Mouse (Mus musculus): Measurements from ENCODE around the gene Mrpl39. TPM values are rescaled to one million over a fixed set of nuclear protein-coding genes. Genes with fewer than 3 reads are reported as not detected.

Gene Mrpl39
- polyA plus RNA-seq, 1 experiment = 53.2 TPM

DNA sequence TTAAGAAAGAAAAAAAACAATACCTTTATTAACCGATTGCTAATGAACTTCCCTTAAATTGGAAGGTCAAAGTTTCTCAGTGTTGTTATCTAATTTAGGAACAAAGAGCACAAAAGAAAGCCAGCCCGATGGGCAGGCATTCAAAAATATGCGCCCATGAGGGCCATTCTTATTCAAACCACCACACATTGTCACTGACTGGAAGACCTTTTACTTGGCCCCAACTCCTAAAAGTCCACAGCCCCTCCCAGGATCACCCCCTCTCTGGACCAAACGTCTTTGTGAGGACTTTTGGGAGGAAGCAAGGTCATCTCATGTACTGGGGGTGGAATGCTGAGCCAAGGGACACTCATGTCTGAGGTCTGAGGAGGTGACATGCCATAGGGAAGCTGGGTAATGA is 33.6 kb upstream of the Mrpl39 start:
- H3K36me3 ChIP-seq (ENCODE audit: control insufficient read depth, insufficient read depth, low read length, poor library complexity, severe bottlenecking) = no peaks in the 10 kb centered on the region
- H3K27ac ChIP-seq (ENCODE audit: insufficient read depth, low read length) = peak overlapping the region; percentile 99
- no peaks in the 10 kb centered on the region for H3K27me3 ChIP-seq (ENCODE audit: control insufficient read depth, insufficient read depth, low read length, poor library complexity, severe bottlenecking)
- peak; percentile 99 for TF ChIP-seq EP300 (IDR thresholded peaks at IDR 0.05; ENCODE audit: insufficient read depth, low read depth, low read length)
- no peak for TF ChIP-seq POLR2A (IDR thresholded peaks at IDR 0.05; ENCODE audit: insufficient read depth, low read length)
- H3K4me3 ChIP-seq (ENCODE audit: low read depth, low read length) = no peak overlapping the region
- H3K9ac ChIP-seq (ENCODE audit: low read depth, poor library complexity, severe bottlenecking) = 0 out of 2 replicates have a peak overlapping the region, but pooled peaks have one; percentile 53
- H3K9me3 ChIP-seq (replicated peaks; ENCODE audit: control insufficient read depth, insufficient read depth, low read length, poor library complexity, severe bottlenecking) = no peaks in the 10 kb centered on the region
- peaks cover 3% of the 10 kb centered on the region for H3K4me1 ChIP-seq (ENCODE audit: control insufficient read depth, insufficient read depth, low read length)

DNA sequence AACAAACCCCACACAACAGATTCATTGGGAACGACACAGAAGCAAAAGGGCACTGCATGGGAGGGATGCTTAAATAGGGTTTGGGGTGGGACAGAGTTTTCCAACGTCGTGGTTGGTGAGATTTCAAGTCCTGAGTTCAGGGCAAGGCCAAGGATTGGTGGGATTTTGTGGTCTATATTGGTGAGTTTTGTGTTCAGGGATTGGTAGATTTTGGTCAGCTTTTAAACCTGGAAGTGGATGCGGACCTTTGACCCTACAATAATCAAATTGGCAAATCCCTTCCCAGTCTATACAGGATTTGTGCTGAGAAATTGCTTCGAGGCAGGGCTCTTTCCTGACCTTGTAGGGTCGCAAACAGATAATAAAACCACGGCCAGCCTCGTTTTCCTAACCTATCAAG is 32.4 kb upstream of the Mrpl39 start:
- no peaks in the 10 kb centered on the region for H3K36me3 ChIP-seq (ENCODE audit: control insufficient read depth, insufficient read depth, low read length, poor library complexity, severe bottlenecking)
- H3K4me1 ChIP-seq (ENCODE audit: control insufficient read depth, insufficient read depth, low read length) = peaks cover 3% of the 10 kb centered on the region
- no peak overlapping the region for H3K4me3 ChIP-seq (ENCODE audit: low read depth, low read length)
- peak overlapping the region; percentile 89 for H3K27ac ChIP-seq (ENCODE audit: insufficient read depth, low read length)
- H3K27me3 ChIP-seq (ENCODE audit: control insufficient read depth, insufficient read depth, low read length, poor library complexity, severe bottlenecking) = no peaks in the 10 kb centered on the region
- no peak overlapping the region for H3K9ac ChIP-seq (ENCODE audit: low read depth, poor library complexity, severe bottlenecking)
- TF ChIP-seq EP300 (IDR thresholded peaks at IDR 0.05; ENCODE audit: insufficient read depth, low read depth, low read length) = no peak
- no peak for TF ChIP-seq POLR2A (IDR thresholded peaks at IDR 0.05; ENCODE audit: insufficient read depth, low read length)
- TF ChIP-seq CTCF (IDR thresholded peaks at IDR 0.05; ENCODE audit: low read depth, low read length) = no peak
- H3K9me3 ChIP-seq (replicated peaks; ENCODE audit: control insufficient read depth, insufficient read depth, low read length, poor library complexity, severe bottlenecking) = no peaks in the 10 kb centered on the region

DNA sequence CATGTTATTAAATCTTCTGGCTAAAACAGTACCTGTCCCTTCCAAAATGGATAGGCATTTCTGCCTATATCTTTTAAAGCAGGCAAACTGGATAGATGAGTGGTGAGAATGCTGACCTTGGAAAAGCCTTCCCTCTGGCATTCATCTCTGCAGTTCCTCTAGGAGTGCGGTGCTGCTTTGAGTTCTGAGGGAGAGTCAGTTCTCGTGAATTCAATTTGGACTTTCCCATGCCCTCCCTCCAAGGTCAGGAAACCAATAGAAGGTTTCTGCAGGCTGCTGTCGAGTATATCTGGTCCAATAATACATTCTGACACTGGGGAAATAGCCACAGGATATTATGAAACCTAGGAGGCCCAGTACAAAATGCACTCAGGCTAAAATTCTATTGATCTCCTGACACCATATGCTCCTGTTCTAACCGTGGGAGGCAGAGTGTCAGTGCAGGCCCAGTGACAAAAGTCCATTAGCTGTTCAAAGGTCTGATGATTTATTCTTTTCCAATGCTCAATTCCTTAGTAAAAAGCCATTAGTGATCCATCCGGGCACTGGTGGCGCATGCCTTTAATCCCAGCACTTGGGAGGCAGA is 10.3 kb upstream of the Mrpl39 start:
- Histone ChIP-seq H3K9ac (ENCODE audit: low read depth, poor library complexity, severe bottlenecking) (no peak overlapping the region), H3K9me3 (replicated peaks; ENCODE audit: control insufficient read depth, insufficient read depth, low read length, poor library complexity, severe bottlenecking) (no peaks in the 10 kb centered on the region), H3K36me3 (ENCODE audit: control insufficient read depth, insufficient read depth, low read length, poor library complexity, severe bottlenecking) (no peaks in the 10 kb centered on the region), H3K27ac (ENCODE audit: insufficient read depth, low read length) (no peak overlapping the region), H3K27me3 (ENCODE audit: control insufficient read depth, insufficient read depth, low read length, poor library complexity, severe bottlenecking) (no peaks in the 10 kb centered on the region), H3K4me3 (ENCODE audit: low read depth, low read length) (no peak overlapping the region), H3K4me1 (ENCODE audit: control insufficient read depth, insufficient read depth, low read length) (no peaks in the 10 kb centered on the region)
- TF ChIP-seq EP300 (IDR thresholded peaks at IDR 0.05; ENCODE audit: insufficient read depth, low read depth, low read length) (no peak), POLR2A (IDR thresholded peaks at IDR 0.05; ENCODE audit: insufficient read depth, low read length) (no peak), CTCF (IDR thresholded peaks at IDR 0.05; ENCODE audit: low read depth, low read length) (no peak)

DNA sequence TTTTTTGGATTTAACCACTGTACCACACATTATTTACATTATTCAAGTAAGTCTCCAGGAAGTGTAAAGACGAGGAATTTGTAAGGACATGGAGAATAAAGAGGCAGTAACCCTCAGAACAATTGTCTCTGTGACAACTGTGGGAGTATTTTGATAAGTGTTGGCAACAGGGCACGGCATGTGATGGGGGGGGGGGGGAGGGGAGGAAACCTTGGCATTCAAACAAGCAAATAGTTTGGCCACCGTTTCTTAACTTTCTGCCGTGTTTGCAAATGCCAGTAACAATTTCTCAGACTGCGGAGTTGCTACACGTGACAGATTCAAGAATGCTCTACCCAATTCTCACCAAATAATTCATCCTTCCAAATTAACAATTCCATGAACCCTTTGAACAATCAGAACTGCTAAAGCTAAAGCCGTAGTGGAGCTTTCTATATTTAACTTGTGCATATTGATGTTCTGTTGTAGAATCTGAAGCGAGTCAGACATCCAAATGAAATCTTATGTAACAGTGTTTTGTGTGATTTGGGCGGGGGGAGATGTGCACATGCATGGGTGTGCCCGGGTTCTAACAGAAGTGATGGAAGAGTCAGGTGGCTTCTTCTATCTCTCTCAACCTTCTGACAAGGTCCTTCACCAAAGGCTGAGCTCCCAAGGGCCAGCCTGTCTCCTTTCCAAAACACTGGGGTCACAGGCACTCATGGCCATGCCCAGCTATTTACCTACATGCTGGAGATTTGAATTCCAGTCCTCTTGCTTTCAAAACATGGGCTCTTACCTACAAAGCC is 9.4 kb upstream of the Mrpl39 start:
- no peaks in the 10 kb centered on the region for H3K36me3 ChIP-seq (ENCODE audit: control insufficient read depth, insufficient read depth, low read length, poor library complexity, severe bottlenecking)
- no peak for TF ChIP-seq EP300 (IDR thresholded peaks at IDR 0.05; ENCODE audit: insufficient read depth, low read depth, low read length)
- no peak for TF ChIP-seq POLR2A (IDR thresholded peaks at IDR 0.05; ENCODE audit: insufficient read depth, low read length)
- no peak for TF ChIP-seq CTCF (IDR thresholded peaks at IDR 0.05; ENCODE audit: low read depth, low read length)
- no peaks in the 10 kb centered on the region for H3K9me3 ChIP-seq (replicated peaks; ENCODE audit: control insufficient read depth, insufficient read depth, low read length, poor library complexity, severe bottlenecking)
- H3K4me1 ChIP-seq (ENCODE audit: control insufficient read depth, insufficient read depth, low read length) = no peaks in the 10 kb centered on the region
- no peak overlapping the region for H3K9ac ChIP-seq (ENCODE audit: low read depth, poor library complexity, severe bottlenecking)
- no peaks in the 10 kb centered on the region for H3K27me3 ChIP-seq (ENCODE audit: control insufficient read depth, insufficient read depth, low read length, poor library complexity, severe bottlenecking)
- no peak overlapping the region for H3K27ac ChIP-seq (ENCODE audit: insufficient read depth, low read length)
- no peak overlapping the region for H3K4me3 ChIP-seq (ENCODE audit: low read depth, low read length)

DNA sequence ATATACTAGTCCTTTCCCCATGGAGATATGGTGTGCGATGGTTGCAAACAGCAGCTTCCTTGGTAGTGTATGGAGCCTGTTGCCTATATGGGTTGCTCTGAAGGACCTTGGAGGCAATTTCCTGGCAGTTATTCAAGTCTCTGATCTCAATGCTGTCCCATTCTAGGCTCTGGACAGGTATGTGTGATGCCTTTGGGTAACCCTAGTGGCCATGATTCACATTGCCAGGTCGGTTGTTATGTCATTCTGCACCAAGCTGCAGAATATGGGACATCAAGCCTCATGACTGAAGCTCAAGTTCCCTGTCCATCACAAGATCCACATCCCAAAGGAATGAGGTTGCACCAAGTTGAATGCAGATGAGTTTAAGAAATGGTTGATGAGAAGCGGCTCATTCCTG is 1.8 kb upstream of the Mrpl39 start:
- Histone ChIP-seq H3K36me3 (ENCODE audit: control insufficient read depth, insufficient read depth, low read length, poor library complexity, severe bottlenecking) (no peaks in the 10 kb centered on the region; the same call in 1 of the 2 replicates), H3K27ac (ENCODE audit: insufficient read depth, low read length) (no peak overlapping the region), H3K4me1 (ENCODE audit: control insufficient read depth, insufficient read depth, low read length) (no peaks in the 10 kb centered on the region), H3K9me3 (replicated peaks; ENCODE audit: control insufficient read depth, insufficient read depth, low read length, poor library complexity, severe bottlenecking) (no peaks in the 10 kb centered on the region), H3K4me3 (ENCODE audit: low read depth, low read length) (no peak overlapping the region), H3K27me3 (ENCODE audit: control insufficient read depth, insufficient read depth, low read length, poor library complexity, severe bottlenecking) (no peaks in the 10 kb centered on the region), H3K9ac (ENCODE audit: low read depth, poor library complexity, severe bottlenecking) (no peak overlapping the region)
- no peak for TF ChIP-seq POLR2A (IDR thresholded peaks at IDR 0.05; ENCODE audit: insufficient read depth, low read length)
- no peak for TF ChIP-seq CTCF (IDR thresholded peaks at IDR 0.05; ENCODE audit: low read depth, low read length)
- TF ChIP-seq EP300 (IDR thresholded peaks at IDR 0.05; ENCODE audit: insufficient read depth, low read depth, low read length) = no peak

DNA sequence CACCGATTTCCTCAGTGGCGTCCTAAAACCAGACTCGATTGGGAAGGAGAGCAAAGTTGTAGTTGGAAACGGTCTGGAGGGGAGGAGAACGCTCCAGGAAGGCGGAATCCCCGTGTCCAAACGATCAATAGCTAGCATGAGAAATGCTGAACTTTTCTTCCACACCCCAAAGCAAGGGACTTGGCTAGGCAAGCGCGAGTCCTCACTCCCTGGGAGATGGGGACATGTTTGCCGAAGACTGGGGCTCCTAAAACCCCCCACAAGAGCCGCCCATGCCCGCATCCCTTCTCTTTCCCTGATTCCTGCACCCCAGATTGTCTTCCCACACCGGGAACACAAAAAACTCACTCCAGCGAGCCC is 756 bp downstream of the Mrpl39 start:
- Histone ChIP-seq H3K27me3 (ENCODE audit: control insufficient read depth, insufficient read depth, low read length, poor library complexity, severe bottlenecking) (no peaks in the 10 kb centered on the region), H3K9ac (ENCODE audit: low read depth, poor library complexity, severe bottlenecking) (peak overlapping the region; percentile 83), H3K4me3 (ENCODE audit: low read depth, low read length) (peak overlapping the region; percentile 98), H3K4me1 (ENCODE audit: control insufficient read depth, insufficient read depth, low read length) (no peaks in the 10 kb centered on the region), H3K36me3 (ENCODE audit: control insufficient read depth, insufficient read depth, low read length, poor library complexity, severe bottlenecking) (peaks cover 16% of the 10 kb centered on the region), H3K27ac (ENCODE audit: insufficient read depth, low read length) (no peak overlapping the region), H3K9me3 (replicated peaks; ENCODE audit: control insufficient read depth, insufficient read depth, low read length, poor library complexity, severe bottlenecking) (no peaks in the 10 kb centered on the region)
- TF ChIP-seq EP300 (IDR thresholded peaks at IDR 0.05; ENCODE audit: insufficient read depth, low read depth, low read length) (no peak), POLR2A (IDR thresholded peaks at IDR 0.05; ENCODE audit: insufficient read depth, low read length) (no peak), CTCF (IDR thresholded peaks at IDR 0.05; ENCODE audit: low read depth, low read length) (no peak)
